Mouse (Mus musculus) hindbrain, embryonic 10.5 days (tissue): Measurements from ENCODE around the gene Prmt3. TPM values are rescaled to one million over a fixed set of nuclear protein-coding genes. Genes with fewer than 3 reads are reported as not detected.

Experiments
- DNase-seq: peaks from one replicate; pipeline ENCODE4 v3.0.0-alpha.2; 2017; ENCODE audit warnings: low spot score
- H3K27ac ChIP-seq: fragments of 300-500 bp; sonication (generic); 2 replicates; pipeline ENCODE4 v1.5.1; 2016; ENCODE audit warnings: mild to moderate bottlenecking, moderate library complexity
- H3K27me3 ChIP-seq: fragments of 300-500 bp; sonication (generic); 2 replicates; pipeline ENCODE4 v1.6.1; 2016; ENCODE audit warnings: mild to moderate bottlenecking; ENCODE audit not compliant: poor library complexity, insufficient read depth, severe bottlenecking
- H3K36me3 ChIP-seq: fragments of 300-500 bp; sonication (generic); 2 replicates; pipeline ENCODE4 v1.6.1; 2016; ENCODE audit warnings: mild to moderate bottlenecking, moderate library complexity
- H3K4me1 ChIP-seq: fragments of 300-500 bp; sonication (generic); replicated peaks from 2 replicates; pipeline ENCODE4 v1.6.1; 2016; ENCODE audit warnings: mild to moderate bottlenecking
- H3K4me3 ChIP-seq: fragments of 300-500 bp; sonication (generic); 2 replicates; pipeline ENCODE4 v1.5.1; 2016; ENCODE audit warnings: mild to moderate bottlenecking, moderate library complexity
- H3K9me3 ChIP-seq: fragments of 300-500 bp; sonication (generic); 2 replicates; pipeline ENCODE4 v1.6.1; 2016; ENCODE audit warnings: mild to moderate bottlenecking, moderate library complexity
- WGBS: fragments of 180-500 bp; shearing (Covaris S2); methylation state at CpG from one replicate; pipeline ENCODE4 v1.1.7; 2016; 5-methylcytosine and 5-hydroxymethylcytosine counted together
- polyA plus RNA-seq: library from polyadenylated mRNA; unstranded; fragments of >200 nt; fragmentation: Nextera tagmentation; extraction: Ambion mirVana; gene quantifications from 2 replicates; pipeline ENCODE4 v1.2.1, GENCODE M21; 2016

Prmt3 gene
- polyA plus RNA-seq, 1 experiment from 2014 or later = 49.7 TPM

- 73% methylated on average over 13 of the region's 13 CpGs for WGBS
- no peaks in the 10 kb centered on the region for H3K9me3 ChIP-seq
- no peak overlapping the region for H3K4me3 ChIP-seq
- H3K27ac ChIP-seq = no peak overlapping the region
- peaks cover 8% of the 10 kb centered on the region for H3K4me1 ChIP-seq
- no peaks in the 10 kb centered on the region for H3K36me3 ChIP-seq
- no peak for DNase-seq
- peaks cover 6% of the 10 kb centered on the region; the same call in 1 of the 2 replicates for H3K27me3 ChIP-seq
Measured at GRCm38 (mm10) chr7:49879051-49879450, 100.9 kb downstream of the Prmt3 start.

GRCm38 (mm10) chr7:49879998-49880707, 102.0 kb downstream of the Prmt3 start:
- Histone ChIP-seq H3K27me3 (peaks cover 6% of the 10 kb centered on the region; the same call in 1 of the 2 replicates), H3K4me3 (no peak overlapping the region), H3K9me3 (no peaks in the 10 kb centered on the region), H3K4me1 (peaks cover 8% of the 10 kb centered on the region), H3K27ac (no peak overlapping the region), H3K36me3 (no peaks in the 10 kb centered on the region)
- no peak for DNase-seq
- WGBS = 84% methylated on average over 8 of the region's 8 CpGs

GRCm38 (mm10) chr7:49882288-49882687, 104.1 kb downstream of the Prmt3 start:
- no peak overlapping the region for H3K27ac ChIP-seq
- 43% methylated on average over 4 of the region's 4 CpGs for WGBS
- H3K4me1 ChIP-seq = peaks cover 8% of the 10 kb centered on the region
- no peak for DNase-seq
- peaks cover 6% of the 10 kb centered on the region; the same call in 1 of the 2 replicates for H3K27me3 ChIP-seq
- no peak overlapping the region for H3K4me3 ChIP-seq
- no peaks in the 10 kb centered on the region for H3K36me3 ChIP-seq
- no peaks in the 10 kb centered on the region for H3K9me3 ChIP-seq

GRCm38 (mm10) chr7:49882694-49883389, 104.7 kb downstream of the Prmt3 start:
- Histone ChIP-seq H3K9me3 (no peaks in the 10 kb centered on the region), H3K27me3 (peaks cover 6% of the 10 kb centered on the region; the same call in 1 of the 2 replicates), H3K4me3 (no peak overlapping the region), H3K36me3 (no peaks in the 10 kb centered on the region), H3K4me1 (peaks cover 8% of the 10 kb centered on the region), H3K27ac (no peak overlapping the region)
- DNase-seq = no peak
- WGBS = 29% methylated on average over 16 of the region's 16 CpGs

GRCm38 (mm10) chr7:49887776-49888390, 109.7 kb downstream of the Prmt3 start:
- Histone ChIP-seq H3K4me1 (peaks cover 4% of the 10 kb centered on the region), H3K9me3 (no peaks in the 10 kb centered on the region), H3K4me3 (no peak overlapping the region), H3K27ac (no peak overlapping the region), H3K27me3 (peaks cover 3% of the 10 kb centered on the region; the same call in 1 of the 2 replicates), H3K36me3 (no peaks in the 10 kb centered on the region)
- no peak for DNase-seq
- 78% methylated on average over 2 of the region's 2 CpGs for WGBS

GRCm38 (mm10) chr7:49894786-49895185, 116.6 kb downstream of the Prmt3 start:
- no peaks in the 10 kb centered on the region for H3K36me3 ChIP-seq
- no peaks in the 10 kb centered on the region for H3K4me1 ChIP-seq
- peaks cover 11% of the 10 kb centered on the region; the same call in 1 of the 2 replicates for H3K27me3 ChIP-seq
- no peak overlapping the region for H3K4me3 ChIP-seq
- H3K27ac ChIP-seq = no peak overlapping the region
- no peaks in the 10 kb centered on the region for H3K9me3 ChIP-seq
- DNase-seq = no peak
- WGBS = 82% methylated on average over 2 of the region's 2 CpGs

- Histone ChIP-seq H3K9me3 (no peaks in the 10 kb centered on the region), H3K27ac (no peak overlapping the region), H3K4me1 (no peaks in the 10 kb centered on the region), H3K4me3 (no peak overlapping the region), H3K36me3 (no peaks in the 10 kb centered on the region), H3K27me3 (peaks cover 11% of the 10 kb centered on the region; the same call in 1 of the 2 replicates)
- no peak for DNase-seq
- 83% methylated on average over 6 of the region's 6 CpGs for WGBS
Measured at GRCm38 (mm10) chr7:49895296-49895695, 117.2 kb downstream of the Prmt3 start.

- Histone ChIP-seq H3K4me1 (peaks cover 9% of the 10 kb centered on the region), H3K27ac (no peak overlapping the region), H3K27me3 (peaks cover 67% of the 10 kb centered on the region), H3K36me3 (no peaks in the 10 kb centered on the region), H3K4me3 (no peak overlapping the region), H3K9me3 (no peaks in the 10 kb centered on the region)
- no peak for DNase-seq
- 26% methylated on average over 9 of the region's 9 CpGs for WGBS
Measured at GRCm38 (mm10) chr7:49902003-49902552, 123.9 kb downstream of the Prmt3 start.

- H3K4me1 ChIP-seq = peaks cover 23% of the 10 kb centered on the region; the same call in 1 of the 2 replicates
- H3K36me3 ChIP-seq = no peaks in the 10 kb centered on the region
- peak overlapping the region; percentile 30 for H3K4me3 ChIP-seq
- H3K27ac ChIP-seq = no peak overlapping the region
- peaks cover 100% of the 10 kb centered on the region for H3K27me3 ChIP-seq
- DNase-seq = peak; percentile 29
- H3K9me3 ChIP-seq = no peaks in the 10 kb centered on the region
- WGBS = 1% methylated on average over 28 of the region's 28 CpGs
Measured at GRCm38 (mm10) chr7:49907191-49908171, 129.3 kb downstream of the Prmt3 start.
